Comparison of ENCODE assay signal across 23 mouse cellular contexts in the genomic region with DNA sequence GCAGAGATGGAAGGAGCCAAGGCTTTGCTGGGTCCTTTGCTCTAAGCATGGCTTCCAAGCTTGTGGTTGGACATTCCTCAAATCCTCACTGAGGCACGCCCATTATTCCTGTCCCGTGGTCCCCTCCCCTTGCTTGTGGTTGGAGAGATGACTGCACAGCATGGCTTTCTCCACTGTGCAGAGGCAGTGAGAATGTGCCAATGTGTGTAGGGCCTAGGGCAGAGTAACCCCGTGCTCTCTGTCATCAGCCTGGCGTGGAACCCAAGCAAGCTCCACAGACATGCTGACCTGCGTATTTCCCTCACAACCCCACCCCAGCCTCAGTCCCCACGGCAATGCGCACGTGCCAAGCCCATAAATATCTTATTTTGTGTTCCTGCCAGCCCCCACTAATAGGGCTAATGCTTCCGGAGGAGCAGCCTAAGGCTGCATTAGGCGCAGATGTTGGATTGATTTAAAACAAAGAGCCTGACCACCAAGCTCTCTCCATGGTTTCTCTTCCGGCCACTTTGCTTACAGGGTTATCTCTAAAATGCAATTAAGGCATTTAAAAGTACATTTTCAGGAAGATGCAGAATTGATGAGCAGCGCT.
A peak's percentile ranks its signal among the peaks of the same experiment; 100 is the strongest.
DNase-seq lines count a peak whose midpoint lies in the region; ATAC-seq lines count a peak whose summit lies in the region.
"Had no signal": no experiment of that assay in that cellular context is flagged by ENCODE, and none has a peak within 500 bp of the region (broad histone marks: within the 10 kb centered on the region; RNA-seq: fewer than 3 reads in every experiment).

No protein-coding gene starts in this region.

- H3K27ac ChIP-seq in hindbrain, embryonic 14.5 days: no peak overlapping the region
- no peak overlapping the region for H3K27ac ChIP-seq in hindbrain, embryonic 16.5 days (ENCODE audit: low read depth, low read length)
- no peak overlapping the region for H3K27ac ChIP-seq in neural tube, embryonic 14.5 days (ENCODE audit: low read depth, low read length)
- H3K27ac ChIP-seq: layer of hippocampus, adult 2 months; liver, embryonic 13.5 days had no signal

- WGBS in hindbrain, embryonic 14.5 days: 89% methylated on average over 12 of the region's 12 CpGs
- 75% methylated on average over 12 of the region's 12 CpGs for WGBS in hindbrain, embryonic 16.5 days
- 63% methylated on average over 12 of the region's 12 CpGs for WGBS in neural tube, embryonic 14.5 days

- H3K4me1 ChIP-seq in hindbrain, embryonic 14.5 days (replicated peaks; ENCODE audit: control insufficient read depth, insufficient read depth, low read length): no peaks in the 10 kb centered on the region
- no peaks in the 10 kb centered on the region for H3K4me1 ChIP-seq in hindbrain, embryonic 16.5 days (ENCODE audit: control insufficient read depth, insufficient read depth, low read depth, low read length)
- H3K4me1 ChIP-seq in neural tube, embryonic 14.5 days (ENCODE audit: control insufficient read depth, insufficient read depth, low read length): no peaks in the 10 kb centered on the region
- H3K4me1 ChIP-seq: liver, embryonic 13.5 days had no signal

- no peak overlapping the region for H3K4me3 ChIP-seq in hindbrain, embryonic 14.5 days (replicated peaks; ENCODE audit: low read length)
- H3K4me3 ChIP-seq in hindbrain, embryonic 16.5 days (ENCODE audit: low read length): no peak overlapping the region
- H3K4me3 ChIP-seq in neural tube, embryonic 14.5 days (ENCODE audit: low read depth, low read length): no peak overlapping the region
- H3K4me3 ChIP-seq: layer of hippocampus, adult 2 months; liver, embryonic 13.5 days had no signal

- H3K36me3 ChIP-seq in hindbrain, embryonic 14.5 days (replicated peaks; ENCODE audit: control insufficient read depth, insufficient read depth): no peaks in the 10 kb centered on the region
- no peaks in the 10 kb centered on the region for H3K36me3 ChIP-seq in hindbrain, embryonic 16.5 days (ENCODE audit: control insufficient read depth, insufficient read depth, low read length)
- H3K36me3 ChIP-seq in neural tube, embryonic 14.5 days (ENCODE audit: control insufficient read depth, insufficient read depth, low read length): no peaks in the 10 kb centered on the region
- H3K36me3 ChIP-seq: liver, embryonic 13.5 days had no signal

- H3K9me3 ChIP-seq in hindbrain, embryonic 14.5 days (ENCODE audit: control insufficient read depth, low read length): no peaks in the 10 kb centered on the region
- H3K9me3 ChIP-seq in hindbrain, embryonic 16.5 days (ENCODE audit: control insufficient read depth, low read length): no peaks in the 10 kb centered on the region
- H3K9me3 ChIP-seq in neural tube, embryonic 14.5 days (ENCODE audit: control insufficient read depth, low read length): no peaks in the 10 kb centered on the region
- H3K9me3 ChIP-seq: liver, embryonic 13.5 days had no signal

- H3K4me2 ChIP-seq in hindbrain, embryonic 14.5 days (replicated peaks): no peak overlapping the region
- H3K4me2 ChIP-seq in hindbrain, embryonic 16.5 days (ENCODE audit: low read length): no peak overlapping the region
- no peak overlapping the region for H3K4me2 ChIP-seq in neural tube, embryonic 14.5 days (ENCODE audit: low read depth, low read length)
- H3K4me2 ChIP-seq: liver, embryonic 13.5 days; midbrain, embryonic 11.5 days had no signal

- H3K9ac ChIP-seq in hindbrain, embryonic 14.5 days: no peak overlapping the region
- H3K9ac ChIP-seq in hindbrain, embryonic 16.5 days (ENCODE audit: low read depth, low read length): no peak overlapping the region
- no peak overlapping the region for H3K9ac ChIP-seq in neural tube, embryonic 14.5 days (replicated peaks; ENCODE audit: low read depth, low read length)
- H3K9ac ChIP-seq: forebrain, postnatal 0 days; liver, embryonic 13.5 days had no signal

- peak; percentile 37; the same call in 1 of the 2 replicates for ATAC-seq in hindbrain, embryonic 14.5 days (ENCODE audit: low FRiP score)
- no peak for ATAC-seq in hindbrain, embryonic 16.5 days
- ATAC-seq in neural tube, embryonic 14.5 days (ENCODE audit: low read depth): peak; percentile 58; the same call in 1 of the 2 replicates
- ATAC-seq: CD4-positive, CD25-positive, alpha-beta regulatory T cell, adult 4 months; forebrain, postnatal 0 days; Patski had no signal

- no peaks in the 10 kb centered on the region for H3K27me3 ChIP-seq in hindbrain, embryonic 14.5 days (ENCODE audit: control insufficient read depth, insufficient read depth, low read length)
- H3K27me3 ChIP-seq in hindbrain, embryonic 16.5 days (replicated peaks; ENCODE audit: control insufficient read depth, insufficient read depth, low read length): no peaks in the 10 kb centered on the region
- H3K27me3 ChIP-seq in neural tube, embryonic 14.5 days (ENCODE audit: control insufficient read depth, insufficient read depth, low read length): no peaks in the 10 kb centered on the region
- H3K27me3 ChIP-seq: liver, embryonic 13.5 days; Patski had no signal

- DNase-seq in adrenal gland, adult 2 months: peak; percentile 16
- DNase-seq in adrenal gland, adult 8-10 months: no peak
- DNase-seq in hindbrain, embryonic 14.5 days (ENCODE audit: low spot score): no peak
- DNase-seq in neural tube, embryonic 10.5 days (ENCODE audit: extremely low spot score, low spot score): no peak
- no peak for DNase-seq in urinary bladder, postnatal 36 days (ENCODE audit: low spot score in 2 of 2)
- DNase-seq in frontal cortex, postnatal 10 days (ENCODE audit: low spot score in 2 of 2): no peak
- DNase-seq: cerebellum, adult 11 months; cerebellum, postnatal 14 days; forebrain, postnatal 0 days; heart, postnatal 4 days; kidney, adult 2 months; kidney, postnatal 25 days; liver, embryonic 13.5 days; lung, adult 2 months; lung, postnatal 14 days; right cerebral cortex, postnatal 14 days; spleen, adult 18-20 months had no signal
